Mouse (Mus musculus): ENCODE data around the gene Creb3l1.

DNA sequence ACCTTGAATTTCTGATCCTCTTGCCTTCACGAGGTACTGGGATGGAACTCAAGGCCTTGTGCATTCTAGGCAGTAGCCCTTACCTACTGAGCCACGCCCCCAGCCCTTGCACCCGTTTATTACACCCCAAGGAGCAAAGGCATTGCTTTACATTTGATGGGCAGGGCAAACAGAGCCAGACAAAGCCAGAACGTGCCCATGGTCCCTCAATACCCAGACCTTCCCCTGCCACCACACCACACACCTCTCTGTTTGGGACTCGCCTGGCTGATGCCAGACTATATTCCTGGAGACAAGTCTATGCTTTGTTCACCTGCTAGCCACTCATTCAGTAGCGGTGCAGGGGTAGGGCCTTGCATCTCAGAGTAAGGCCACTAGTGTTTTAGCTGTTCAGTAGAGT, 17.8 kb downstream of the Creb3l1 start:
- TF ChIP-seq POLR2A (IDR thresholded peaks at IDR 0.05; ENCODE audit: insufficient read depth, low read length): no peak
- TF ChIP-seq CTCF (IDR thresholded peaks at IDR 0.05; ENCODE audit: low read depth, low read length): no peak
